Mouse (Mus musculus) gastrocnemius, postnatal 10 days (tissue): ENCODE measurements around the gene Rtl5. TPM values are rescaled to one million over a fixed set of nuclear protein-coding genes. Genes with fewer than 3 reads are reported as not detected.

Experiments used
- DNase-seq: peaks from one replicate; pipeline ENCODE4 v3.0.0; 2021; ENCODE audit warnings: mixed read lengths
- total RNA-seq, 2 experiments: library from RNA; stranded (reverse); gene quantifications; 2 replicates each; pipeline ENCODE4 v1.2.3; 2021

Gene Rtl5
- total RNA-seq, 2 experiments from 2014 or later: 1.9 to 3.1 TPM

DNA sequence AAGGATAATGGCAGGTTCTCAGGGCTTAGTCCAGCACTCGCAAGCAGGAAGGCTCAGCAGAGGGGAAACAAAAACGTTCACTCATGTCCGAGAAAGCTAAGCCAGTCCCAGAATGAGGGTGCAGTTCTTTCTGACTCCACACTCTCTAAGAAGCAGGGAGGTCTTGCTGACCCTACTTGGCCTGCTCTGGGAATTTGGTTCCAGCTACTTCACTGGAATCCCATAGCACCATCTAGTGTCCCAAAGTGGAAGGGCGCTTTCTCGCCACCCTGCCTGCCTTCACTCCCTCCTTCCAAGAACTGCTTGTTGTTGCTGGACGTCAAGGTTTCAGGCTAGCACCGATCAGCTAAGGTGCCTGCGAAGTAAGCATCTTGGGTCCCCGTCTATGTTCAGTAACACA, 5.0 kb downstream of the Rtl5 start:
- peak; percentile 71 for DNase-seq

DNA sequence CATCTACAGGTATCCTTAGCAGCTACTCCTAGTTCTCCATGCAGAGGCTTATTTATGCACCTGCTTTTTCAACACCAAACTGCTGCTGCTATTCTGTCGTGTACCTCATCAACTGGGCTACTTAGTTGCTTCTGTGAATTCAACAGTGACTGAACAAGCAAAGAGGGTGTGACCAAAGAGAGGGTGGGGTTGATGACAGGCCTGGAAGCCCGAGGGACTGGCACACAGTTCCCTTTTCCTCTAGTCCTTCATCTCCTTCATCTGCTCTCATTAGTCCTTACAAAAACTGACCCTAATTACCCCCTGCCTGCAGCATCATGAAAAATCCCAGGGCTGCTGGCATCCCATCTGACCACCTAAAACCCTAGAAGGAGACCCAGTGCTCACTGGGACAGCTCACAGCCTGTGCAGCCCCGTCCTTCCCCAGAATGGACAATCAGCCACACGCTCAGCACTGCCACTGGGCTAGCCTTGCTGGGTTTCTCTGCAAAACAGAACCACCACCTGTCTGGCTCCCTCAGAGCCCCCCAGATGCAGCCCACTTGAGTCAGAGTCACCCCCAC, 5.8 kb downstream of the Rtl5 start:
- DNase-seq: no peak

- no peak for DNase-seq
Measured at GRCm38 (mm10) chrX:102064062-102064461, 7.0 kb downstream of the Rtl5 start.

GRCm38 (mm10) chrX:102060891-102061290, 10.2 kb downstream of the Rtl5 start:
- peak; percentile 26 for DNase-seq

GRCm38 (mm10) chrX:102060243-102060642, 10.9 kb downstream of the Rtl5 start:
- DNase-seq: no peak

- DNase-seq: no peak
Measured at GRCm38 (mm10) chrX:102059437-102059836, 11.7 kb downstream of the Rtl5 start.

DNA sequence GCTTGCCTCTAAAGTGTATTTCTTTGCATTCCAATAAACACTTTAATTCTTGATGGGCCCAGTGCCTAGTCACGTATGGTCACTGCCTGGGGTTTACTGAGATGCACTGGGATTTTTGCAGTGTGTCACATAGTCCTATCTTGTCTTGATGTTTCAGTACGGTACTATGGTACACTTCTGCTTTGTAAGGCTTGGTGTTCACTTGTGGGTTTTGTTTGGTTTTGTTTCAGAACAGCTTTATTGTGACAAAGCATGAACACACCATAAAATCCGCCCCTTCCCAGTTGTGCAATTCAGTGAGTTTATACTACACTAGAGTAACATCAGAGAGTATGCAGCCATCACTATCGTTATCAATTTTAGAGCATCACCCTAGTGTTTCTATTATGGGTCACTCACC, 17.1 kb downstream of the Rtl5 start:
- no peak for DNase-seq

- no peak for DNase-seq
Measured at GRCm38 (mm10) chrX:102053371-102053770, 17.7 kb downstream of the Rtl5 start.

GRCm38 (mm10) chrX:102051225-102051624, 19.9 kb downstream of the Rtl5 start:
- DNase-seq: no peak

- DNase-seq: no peak
Measured at GRCm38 (mm10) chrX:102050552-102050951, 20.6 kb downstream of the Rtl5 start.

DNA sequence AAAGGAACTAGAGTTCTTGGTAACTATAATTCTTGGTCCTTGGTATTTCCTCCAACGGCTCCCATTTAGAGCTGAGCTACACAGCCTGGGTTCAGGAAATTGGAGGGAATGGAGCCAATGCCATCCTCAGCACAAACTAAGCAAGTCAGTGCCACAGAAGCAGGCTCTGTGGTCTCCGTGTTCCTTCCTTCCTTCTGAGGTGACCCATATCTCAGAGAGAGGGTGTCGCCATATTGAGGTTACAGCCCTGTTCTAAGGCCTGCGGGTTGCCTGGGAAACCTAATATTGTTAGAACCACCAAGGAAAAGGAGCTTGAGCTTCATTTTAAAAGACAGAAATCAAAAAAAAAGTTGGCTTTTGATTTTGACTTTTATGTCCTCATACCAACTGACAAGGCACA, 28.7 kb downstream of the Rtl5 start:
- DNase-seq: no peak

DNA sequence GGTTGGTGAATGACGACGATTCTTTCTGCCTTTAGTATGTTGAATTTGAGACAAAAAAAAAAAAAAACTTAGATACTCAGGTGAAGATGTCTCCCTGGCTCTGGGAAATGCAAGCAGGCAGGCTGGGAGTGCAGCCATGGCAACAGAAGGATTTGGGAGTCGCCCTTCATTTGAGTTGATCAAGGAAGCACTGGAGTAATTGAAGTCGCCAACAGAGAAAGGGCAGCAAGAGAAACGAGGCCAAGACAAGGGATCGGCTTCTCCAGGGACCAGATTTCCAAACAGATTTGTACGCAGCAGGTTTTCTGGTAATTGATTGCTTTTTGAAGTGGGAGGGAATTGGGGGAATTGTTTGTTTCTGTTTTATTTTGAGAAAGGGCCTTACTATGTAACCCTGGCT, 29.5 kb downstream of the Rtl5 start:
- DNase-seq: no peak

GRCm38 (mm10) chrX:102037506-102037905, 33.6 kb downstream of the Rtl5 start:
- peak; percentile 17 for DNase-seq

DNA sequence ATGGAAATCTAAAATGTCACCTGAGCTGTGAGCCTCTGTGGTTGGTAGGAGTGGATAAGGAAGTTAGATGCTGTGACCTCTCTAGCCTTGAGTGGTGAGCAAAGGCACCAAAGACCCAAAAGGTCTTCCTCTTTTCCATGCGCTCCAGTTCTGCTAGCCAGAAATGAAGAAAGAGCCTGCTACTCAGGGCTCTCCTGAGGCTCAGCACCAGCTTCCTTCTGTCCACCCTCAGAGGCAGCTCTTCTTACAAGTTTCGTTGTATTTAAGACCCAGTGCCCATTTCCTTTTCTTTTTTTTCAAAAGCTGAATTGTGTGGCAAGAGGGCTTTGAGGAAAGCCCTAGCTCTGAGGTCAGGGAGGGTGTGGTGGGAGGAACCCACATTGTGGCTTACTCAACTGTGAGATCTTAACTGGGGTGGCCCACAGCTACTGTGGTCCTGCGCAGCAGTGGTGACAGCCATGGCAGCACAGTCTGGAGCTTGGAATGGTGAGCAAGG, 34.2 kb downstream of the Rtl5 start:
- DNase-seq: no peak

DNA sequence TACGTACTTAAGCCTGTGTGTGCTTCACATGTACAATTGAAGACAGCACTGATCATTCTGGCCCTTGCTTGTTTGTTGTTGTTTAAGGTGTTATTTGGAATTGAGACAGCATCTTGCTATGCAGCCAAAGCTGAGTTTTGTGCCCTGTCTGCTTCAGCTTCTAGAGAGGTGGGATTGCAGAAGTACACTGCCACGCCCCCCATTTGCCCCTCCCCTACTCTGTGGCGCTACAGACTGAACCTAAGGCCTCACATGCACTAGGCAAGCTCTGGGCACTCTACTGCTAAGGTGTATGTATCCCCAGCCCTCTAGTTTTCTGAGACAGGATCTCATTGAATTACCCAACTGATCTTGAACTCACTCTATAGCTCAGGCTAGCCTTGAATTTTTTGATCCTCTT, 35.4 kb downstream of the Rtl5 start:
- no peak for DNase-seq

- DNase-seq: no peak
Measured at GRCm38 (mm10) chrX:102033566-102033965, 37.5 kb downstream of the Rtl5 start.

DNA sequence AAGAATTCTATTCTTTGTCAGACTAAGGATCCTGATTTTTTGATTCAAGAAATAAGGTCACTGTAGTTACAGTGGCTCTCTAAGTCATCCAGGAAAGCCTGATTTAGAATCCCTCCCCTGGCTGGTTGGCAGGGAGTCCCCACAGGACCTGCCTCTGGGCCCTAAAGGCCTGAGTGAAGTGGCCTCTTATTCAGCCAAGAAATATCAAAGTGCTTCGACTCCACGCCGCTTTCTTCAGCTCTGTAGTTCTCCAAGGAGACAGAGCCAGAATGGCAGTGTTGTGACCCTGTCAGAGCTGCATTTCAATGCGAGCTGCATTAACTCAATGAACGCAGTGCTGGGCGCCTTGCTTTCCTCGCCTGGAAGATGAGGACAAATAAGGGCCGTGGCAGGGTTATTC, 38.7 kb downstream of the Rtl5 start:
- DNase-seq: no peak

DNA sequence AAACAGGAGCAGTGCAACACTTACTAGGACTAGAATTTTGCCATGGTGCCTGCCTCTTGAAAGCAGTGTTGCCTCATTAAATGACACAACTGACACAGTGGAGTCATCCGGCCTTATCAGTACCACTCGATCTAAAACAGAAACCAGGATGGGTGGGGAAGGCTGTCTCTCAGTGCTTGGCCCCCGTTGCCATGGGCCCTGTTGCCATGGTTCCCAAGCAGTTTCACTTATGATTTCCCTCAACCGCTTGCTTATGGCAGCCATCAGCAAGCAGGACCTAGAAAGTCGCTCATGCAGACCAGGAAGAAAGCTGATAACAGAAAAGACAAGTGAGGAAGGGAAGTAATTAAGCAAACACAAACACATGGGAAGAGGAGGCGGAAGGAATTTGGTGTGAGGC, 39.3 kb downstream of the Rtl5 start:
- DNase-seq: no peak

GRCm38 (mm10) chrX:102024976-102025375, 46.1 kb downstream of the Rtl5 start:
- DNase-seq: no peak

GRCm38 (mm10) chrX:102019471-102020240, 51.4 kb downstream of the Rtl5 start:
- DNase-seq: no peak

DNA sequence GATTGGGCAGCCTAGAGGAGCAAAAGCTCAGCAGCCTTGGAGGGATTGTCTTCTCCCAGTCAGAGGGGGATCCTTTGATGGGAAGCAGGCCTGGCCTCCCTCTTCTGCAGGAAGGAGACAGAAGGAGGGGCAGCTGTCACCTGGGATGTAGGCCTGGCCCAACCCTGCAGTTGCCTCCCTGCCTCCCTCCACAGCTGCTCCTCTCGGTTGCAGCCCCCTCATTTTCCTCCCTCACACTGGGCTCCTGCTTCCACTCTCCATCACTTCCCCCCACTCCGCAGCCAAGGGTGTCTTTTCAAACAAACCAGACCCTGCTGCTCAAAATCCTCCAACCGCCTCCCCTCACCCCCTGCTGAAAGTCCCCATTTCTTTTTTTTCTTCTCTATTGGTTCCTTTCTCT, 52.2 kb downstream of the Rtl5 start:
- no peak for DNase-seq

DNA sequence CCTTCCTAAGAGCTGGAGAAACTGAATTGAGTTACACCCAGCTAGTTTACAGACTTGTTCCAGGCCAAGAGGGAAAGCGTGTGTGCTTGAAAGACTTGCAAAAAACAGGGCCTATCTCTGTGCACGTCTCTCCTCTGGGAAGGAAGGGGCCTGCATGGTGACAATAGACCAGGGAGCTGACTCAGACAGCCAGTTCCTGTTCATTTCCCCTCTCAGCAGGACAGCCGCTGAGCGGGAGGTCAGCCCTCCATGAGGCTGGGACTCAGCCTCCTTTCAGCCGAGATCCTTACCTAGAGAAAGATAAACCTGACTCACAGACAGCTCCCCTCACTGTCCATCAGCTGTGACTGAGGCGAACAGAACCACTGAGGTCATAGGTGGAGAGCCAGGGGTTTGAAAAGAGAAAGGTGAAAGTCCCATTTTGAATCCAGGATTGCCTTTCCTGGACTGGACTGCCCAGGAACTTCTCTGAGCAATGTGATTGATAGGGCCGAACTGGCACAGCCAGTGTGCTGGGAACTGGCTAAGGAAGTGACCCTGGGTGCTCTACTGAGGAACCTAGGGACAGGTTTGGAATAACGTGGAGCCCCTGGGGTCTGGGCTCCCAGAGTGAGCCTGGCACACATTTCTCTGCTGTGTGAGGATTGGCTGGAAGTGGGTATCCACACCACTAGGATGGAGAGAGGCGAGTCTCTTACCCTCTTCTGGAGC, 53.7 kb downstream of the Rtl5 start:
- no peak for DNase-seq
